Mouse (Mus musculus) spleen, embryonic (tissue): ENCODE measurements around the gene Ifna11.

ENCODE experiments used
- CTCF ChIA-PET: fragments of 350-600 bp; sonication (Branson Sonifier 250); formaldehyde crosslinking; loops from one replicate; lab custom pipeline; 2022; lab: Charles Lee

Ifna11 gene

DNA sequence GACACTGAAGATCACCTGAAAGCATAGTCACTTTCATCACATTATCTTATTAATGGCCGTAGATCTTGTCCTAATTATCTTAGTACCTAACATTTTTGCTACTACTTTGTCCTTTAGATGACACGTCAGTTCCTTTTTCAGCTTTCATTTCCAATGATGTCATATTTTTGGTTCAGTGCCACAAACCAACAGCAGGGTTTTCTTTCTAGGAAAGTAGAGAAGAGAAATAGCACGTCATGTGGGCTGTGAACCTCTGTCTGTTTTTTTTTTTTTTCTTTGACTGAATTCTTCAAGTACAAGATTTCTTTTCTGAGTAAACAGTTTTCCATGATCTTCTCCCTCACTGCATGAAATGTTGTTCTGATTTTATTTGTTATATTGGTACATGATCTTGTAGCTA lies 20.3 kb downstream of the Ifna11 start:
- CTCF ChIA-PET, result interaction anchor here (0.6 to 0.7 kb wide), 4 partner anchors 20 to 470 kb away, joined by 3 to 6 read pairs (median 3); no protein-coding TSS in a partner anchor

DNA sequence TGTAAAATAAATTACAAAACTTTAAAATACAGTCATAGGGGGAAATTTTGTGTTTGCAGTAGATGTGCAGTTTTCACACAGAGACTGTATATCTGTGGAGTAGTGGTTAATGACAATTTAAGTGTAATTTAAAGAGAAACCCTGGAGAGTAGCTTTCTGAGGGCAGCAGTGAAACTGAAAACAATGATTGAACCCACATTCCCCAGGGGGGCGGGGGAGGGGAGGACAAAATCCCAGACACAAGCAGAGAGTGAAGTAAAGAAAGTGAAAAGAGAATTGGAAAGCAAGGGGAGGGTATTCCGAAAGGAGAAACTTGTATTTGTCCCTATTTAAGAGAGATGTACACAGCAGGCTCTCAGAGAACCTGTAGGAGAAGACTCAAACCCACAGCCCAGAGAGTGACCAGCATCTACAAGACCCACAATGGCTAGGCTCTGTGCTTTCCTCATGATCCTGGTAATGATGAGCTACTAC lies 21.7 kb downstream of the Ifna11 start, which contains the start of gene Ifna4:
Gene Ifna4 (plus strand): TSS at position 424 of the 474 bp plus-strand sequence.
- CTCF ChIA-PET, result interaction anchor here (0.7 kb wide), 1 partner anchor 288 kb away, joined by 6 read pairs; no protein-coding TSS in a partner anchor

DNA sequence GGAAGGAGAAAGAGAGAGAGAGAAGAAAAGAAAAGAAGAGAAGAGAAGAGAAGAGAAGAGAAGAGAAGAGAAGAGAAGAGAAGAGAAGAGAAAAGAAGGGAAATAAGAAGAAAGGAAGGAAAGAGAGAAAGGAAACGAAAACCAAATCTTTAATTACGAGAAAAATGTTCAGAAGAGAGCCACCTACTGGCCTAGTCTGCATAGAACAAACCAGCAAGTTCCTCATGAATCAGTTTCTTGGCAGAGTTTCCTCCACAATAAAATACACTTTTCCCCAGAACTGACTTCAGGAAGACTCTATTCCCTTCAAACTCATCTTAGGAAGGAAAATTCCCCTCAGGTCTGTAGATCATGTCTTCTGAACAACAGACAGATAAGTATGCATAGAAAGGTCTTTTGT lies 25.6 kb downstream of the Ifna11 start:
- CTCF ChIA-PET, result no interaction called here

DNA sequence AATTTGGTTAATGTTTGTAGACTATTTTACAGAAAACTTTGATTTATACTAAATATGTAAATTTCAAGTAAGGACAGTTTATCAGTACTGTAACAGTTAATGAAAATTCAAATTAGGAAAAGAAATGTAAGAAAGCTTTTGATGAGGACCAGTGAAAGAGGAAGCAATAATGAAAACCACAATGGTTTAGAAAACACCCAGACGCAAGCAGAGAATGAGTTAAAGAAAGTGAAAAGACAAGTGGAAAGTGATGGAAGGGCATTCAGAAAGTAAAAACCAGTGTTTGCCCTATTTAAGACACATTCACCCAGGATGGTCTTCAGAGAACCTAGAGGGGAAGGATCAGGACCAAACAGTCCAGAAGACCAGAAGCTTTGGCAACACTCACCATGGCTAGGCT lies 29.9 kb downstream of the Ifna11 start, which contains the start of gene Ifna1:
Gene Ifna1 (plus strand): TSS at position 390 of the 400 bp plus-strand sequence.
- CTCF ChIA-PET, result no interaction called here

DNA sequence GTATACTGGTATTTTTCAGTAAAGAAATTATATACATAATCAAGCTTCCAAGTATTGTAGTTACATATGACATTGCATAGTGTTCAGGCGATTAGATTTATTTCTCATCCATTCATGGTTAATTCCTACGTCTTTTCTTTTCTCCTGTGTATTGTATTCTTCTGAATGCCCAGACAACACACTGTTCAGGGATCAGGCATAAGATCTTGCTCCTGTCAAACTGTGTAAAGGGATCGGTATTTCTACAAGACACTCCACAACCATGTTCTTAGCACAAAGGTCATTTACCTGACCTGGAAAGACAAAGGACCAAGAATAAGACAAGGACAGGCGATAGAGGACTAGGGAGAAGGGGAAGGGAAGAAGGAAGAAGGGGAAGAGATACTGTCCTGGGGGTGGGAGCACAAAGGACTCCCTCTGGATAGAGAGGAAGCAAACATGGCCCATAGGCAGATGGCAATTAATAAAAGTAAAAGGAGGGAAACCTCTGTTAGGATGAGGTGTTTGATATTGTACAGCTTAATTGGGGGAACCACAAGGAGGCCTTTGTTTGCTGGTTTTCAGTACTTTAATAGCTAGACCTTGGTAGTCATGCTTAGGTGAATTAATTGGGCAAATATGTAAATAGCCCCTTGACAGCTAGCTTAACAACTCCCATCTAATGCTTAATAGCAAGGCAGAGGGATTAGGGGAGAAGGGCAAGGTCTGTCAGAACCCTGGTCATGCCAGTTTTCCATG lies 31.4 kb downstream of the Ifna11 start:
- CTCF ChIA-PET, result no interaction called here

DNA sequence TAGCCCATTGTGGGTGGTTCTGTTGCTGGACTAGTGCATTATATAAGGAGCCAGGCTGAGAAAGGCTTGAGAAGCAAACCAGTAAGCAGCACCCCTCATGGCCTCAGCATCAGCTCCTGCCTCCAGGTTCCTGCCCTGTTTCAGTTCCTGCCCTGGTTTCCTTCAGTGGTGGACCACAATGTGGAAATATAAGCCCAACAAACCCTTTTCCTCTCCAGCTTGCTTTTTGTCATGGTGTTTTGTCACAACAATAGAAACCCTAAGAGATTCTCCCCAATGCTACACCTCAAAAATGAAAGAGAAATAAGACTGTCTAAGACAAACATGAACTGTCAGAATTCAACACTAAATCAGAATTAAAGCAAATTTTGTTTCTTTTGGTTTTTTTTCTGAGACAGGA lies 39.5 kb downstream of the Ifna11 start:
- CTCF ChIA-PET, result no interaction called here

DNA sequence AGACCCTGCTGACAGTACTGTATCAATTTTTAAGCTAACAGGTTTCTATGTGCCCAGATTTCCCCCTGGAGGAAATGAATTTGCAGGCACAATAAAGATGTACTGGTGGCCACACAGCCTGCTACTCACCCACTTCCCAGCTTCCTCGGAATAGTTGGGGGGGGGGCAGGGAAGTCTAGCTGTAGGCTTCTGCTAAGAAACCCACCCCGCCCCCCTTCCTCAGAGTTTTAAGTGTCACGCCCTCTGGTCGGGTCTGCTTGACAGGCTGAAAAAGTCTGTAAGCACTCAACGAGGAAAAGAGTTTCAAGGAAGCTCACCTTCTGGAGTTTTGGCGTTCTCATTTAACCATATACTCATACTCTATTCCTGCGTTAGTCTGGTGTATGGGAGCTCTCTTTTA lies 43.5 kb downstream of the Ifna11 start:
- CTCF ChIA-PET, result no interaction called here

DNA sequence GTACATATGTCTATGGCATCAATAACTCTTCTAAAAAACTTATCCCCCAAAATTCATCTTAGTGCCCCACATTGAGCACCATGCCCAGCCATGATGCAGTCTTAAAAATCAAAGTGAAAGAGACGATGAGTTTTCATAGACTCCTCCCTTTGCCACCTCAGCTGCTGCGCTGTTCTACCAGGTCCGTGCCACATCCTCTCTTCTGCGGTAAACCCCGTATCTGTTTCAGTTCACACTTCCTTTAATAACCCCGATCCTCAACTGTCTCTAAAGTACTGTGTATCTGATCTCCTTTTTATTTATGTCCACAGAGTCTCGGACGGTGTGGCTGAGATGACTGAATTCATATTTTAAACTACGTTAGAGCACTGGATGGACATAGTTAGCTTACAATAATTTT lies 44.8 kb downstream of the Ifna11 start:
- CTCF ChIA-PET, result no interaction called here

DNA sequence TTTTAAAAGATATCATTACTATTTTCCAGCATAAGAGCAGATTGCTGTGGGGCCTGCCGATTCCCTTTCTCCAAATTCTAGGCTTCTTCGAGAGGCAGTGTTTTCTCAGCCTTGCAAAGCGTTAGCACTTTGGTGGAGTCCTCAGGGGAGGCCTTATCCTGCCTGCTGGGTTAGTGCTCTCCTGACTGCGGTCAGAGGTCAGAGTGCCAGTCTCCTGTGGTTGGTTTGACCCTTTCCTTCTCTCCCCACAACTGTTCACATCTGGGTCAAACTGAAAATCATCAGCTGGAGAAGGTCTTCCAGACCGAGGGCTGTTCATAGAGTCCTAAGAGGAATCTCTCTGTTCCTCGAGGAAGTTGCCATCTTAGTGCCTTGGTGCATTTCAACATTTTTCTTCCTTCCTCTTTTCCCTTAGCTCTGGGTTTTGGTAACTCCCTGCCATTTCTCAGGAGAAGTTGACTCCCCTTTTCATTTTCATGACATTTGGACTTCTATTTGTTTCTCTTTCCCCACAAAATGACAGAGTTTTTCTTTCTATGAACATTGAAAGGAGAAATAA lies 45.3 kb downstream of the Ifna11 start:
- CTCF ChIA-PET, result interaction anchor here (0.5 kb wide), 1 partner anchor 141 kb away, joined by 3 read pairs; no protein-coding TSS in a partner anchor

DNA sequence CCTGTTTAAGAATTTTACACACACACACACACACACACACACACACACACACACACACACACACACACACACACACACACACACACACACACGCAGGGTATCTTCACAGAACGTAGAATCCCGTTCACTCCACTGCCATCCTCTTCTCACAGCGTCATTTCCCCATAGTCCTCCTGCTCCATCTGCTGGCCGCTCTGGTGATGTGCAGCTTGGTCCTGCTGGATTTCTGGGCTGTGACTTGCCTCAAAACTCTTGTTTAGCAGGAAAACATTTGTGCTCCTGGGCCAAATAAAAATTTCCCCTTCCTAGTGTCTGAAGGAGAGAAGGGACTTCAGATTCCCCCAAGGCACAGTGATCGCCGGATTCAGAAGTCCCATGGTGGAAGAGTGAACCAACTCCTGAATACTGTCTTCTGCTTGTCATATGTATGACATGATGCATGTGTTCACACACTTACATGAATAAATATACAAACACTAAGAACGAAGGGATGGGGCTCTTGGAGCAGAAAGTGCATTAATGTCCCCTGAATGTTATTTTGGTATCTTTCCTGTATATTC lies 47.7 kb downstream of the Ifna11 start:
- CTCF ChIA-PET, result interaction anchor here (0.6 to 0.9 kb wide), 4 partner anchors 24 to 1814 kb away, joined by 3 to 5 read pairs (median 3); no protein-coding TSS in a partner anchor

DNA sequence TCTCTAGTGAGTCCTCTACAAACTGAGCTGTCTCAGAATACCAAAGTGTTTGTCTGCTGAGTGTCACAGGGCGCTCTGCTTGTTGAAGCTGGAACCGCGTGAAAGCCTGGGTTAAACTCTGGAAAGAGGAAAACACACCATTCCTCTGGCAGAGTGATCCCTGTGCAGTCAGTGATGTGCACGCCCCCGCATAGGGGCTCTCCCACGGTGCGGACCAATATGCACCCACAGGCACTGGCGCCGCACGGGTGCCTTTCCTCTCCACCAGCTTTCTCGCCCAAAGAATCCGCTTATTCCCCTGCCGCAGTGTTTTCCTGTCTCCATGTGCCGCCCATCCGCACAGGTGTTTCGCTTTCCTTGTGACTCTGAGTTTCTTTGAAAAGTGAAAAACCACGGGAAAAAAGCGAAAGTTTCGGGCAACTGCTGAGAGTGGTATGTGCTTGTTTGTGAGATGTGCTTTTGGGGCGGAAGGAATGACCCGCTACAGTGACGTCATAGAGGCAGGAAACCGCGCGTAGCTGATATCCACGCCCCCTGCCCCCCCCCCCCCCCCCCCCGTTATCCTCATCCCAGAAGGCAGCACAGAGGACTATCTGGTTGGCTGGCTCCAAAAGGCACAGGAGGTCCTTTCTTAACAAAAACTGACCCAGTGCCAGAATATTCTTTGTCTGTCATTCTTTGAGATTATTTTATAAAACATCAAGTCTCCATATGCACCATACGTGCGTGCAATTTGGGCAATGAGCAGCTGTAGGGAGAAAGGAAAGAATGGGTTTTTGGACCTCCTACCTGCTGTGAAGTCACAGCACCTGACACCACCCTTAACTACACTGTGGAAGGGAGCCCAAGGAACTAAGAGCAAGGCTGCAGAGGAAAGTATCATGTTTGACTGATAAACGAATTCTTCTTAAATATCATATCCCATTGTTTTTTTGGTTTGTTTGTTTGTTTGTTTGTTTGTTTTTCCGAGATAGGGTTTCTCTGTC lies 48.5 kb downstream of the Ifna11 start:
- CTCF ChIA-PET, result interaction anchor here (0.9 kb wide), 1 partner anchor 172 kb away, joined by 3 read pairs; no protein-coding TSS in a partner anchor
